In the genomic region with DNA sequence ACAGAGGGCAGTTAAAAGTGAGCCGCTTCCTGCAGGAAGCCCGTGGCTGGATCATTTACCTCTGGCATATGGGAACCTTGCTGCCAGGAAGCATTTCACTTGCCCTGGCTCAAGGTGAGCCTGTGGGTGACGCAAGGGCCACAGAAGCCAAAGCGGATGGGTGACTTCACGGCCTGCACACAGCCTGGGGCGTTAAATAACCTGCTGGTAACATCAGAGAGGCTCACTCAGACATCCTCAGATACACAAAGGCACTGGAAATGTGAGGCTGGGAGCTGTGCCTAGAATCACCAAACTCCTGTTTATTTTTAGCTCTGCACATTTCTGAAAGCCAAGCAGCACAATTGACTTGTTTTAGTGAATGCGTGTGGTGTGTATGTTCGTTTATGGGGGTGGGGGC, we compare ENCODE assay signal across 11 mouse cellular contexts. TPM values are rescaled to one million over a fixed set of nuclear protein-coding genes. Genes with fewer than 3 reads are reported as not detected.
DNase-seq lines count a peak whose midpoint lies in the region; ATAC-seq and TF ChIP-seq lines count a peak whose summit lies in the region.
"Had no signal": no experiment of that assay in that cellular context is flagged by ENCODE, and none has a peak within 500 bp of the region (broad histone marks: within the 10 kb centered on the region; RNA-seq: fewer than 3 reads in every experiment).

No protein-coding gene starts in this region.

- WGBS in forebrain, postnatal 0 days = 57% methylated on average over 8 of the region's 8 CpGs

- H3K27ac ChIP-seq in forebrain, postnatal 0 days (ENCODE audit: low read depth, low read length) = peak overlapping the region; percentile 42
- H3K27ac ChIP-seq: liver, embryonic 13.5 days; macrophage had no signal

- no peak overlapping the region for H3K9ac ChIP-seq in forebrain, postnatal 0 days
- H3K9ac ChIP-seq: liver, embryonic 13.5 days had no signal

- H3K27me3 ChIP-seq in forebrain, postnatal 0 days (ENCODE audit: insufficient read depth, low read length) = no peaks in the 10 kb centered on the region
- H3K27me3 ChIP-seq: liver, embryonic 13.5 days had no signal

- peaks cover 4% of the 10 kb centered on the region for H3K36me3 ChIP-seq in forebrain, postnatal 0 days (ENCODE audit: insufficient read depth)
- H3K36me3 ChIP-seq: liver, embryonic 13.5 days had no signal

- H3K4me2 ChIP-seq in forebrain, postnatal 0 days (ENCODE audit: low read depth) = no peak overlapping the region
- H3K4me2 ChIP-seq: liver, embryonic 13.5 days had no signal

- intact Hi-C loops in gastrocnemius, postnatal 14 days (cut with DNase I; ENCODE audit: low total_unique reads) = no loop called here

- peaks cover 23% of the 10 kb centered on the region for H3K4me1 ChIP-seq in forebrain, postnatal 0 days (ENCODE audit: insufficient read depth)
- H3K4me1 ChIP-seq: liver, embryonic 13.5 days had no signal

- TF ChIP-seq CTCF in forebrain, postnatal 0 days (IDR thresholded peaks at IDR 0.05; ENCODE audit: low read depth) = no peak

- peak; percentile 58 for ATAC-seq in frontal cortex, adult (ENCODE audit: low TSS enrichment)
- no peak for ATAC-seq in forebrain, postnatal 0 days
- ATAC-seq: intestine, postnatal 0 days had no signal

- H3K4me3 ChIP-seq in forebrain, postnatal 0 days (ENCODE audit: low read depth, low read length) = no peak overlapping the region
- H3K4me3 ChIP-seq: liver, embryonic 13.5 days had no signal

- DNase-seq in frontal cortex, postnatal 14 days (ENCODE audit: low spot score in 2 of 2) = no peak
- peak; percentile 66 for DNase-seq in right cerebral cortex, adult 18-20 months
- no peak for DNase-seq in right cerebral cortex, postnatal 10 days (ENCODE audit: low spot score in 2 of 2)
- DNase-seq in forebrain, postnatal 0 days = peak; percentile 64
- no peak for DNase-seq in c-Kit-positive CD71-positive TER-119-positive erythroid progenitor cells, embryonic 14.5 days (ENCODE audit: low spot score)
- no peak for DNase-seq in gastrocnemius, postnatal 14 days
- DNase-seq: adrenal gland, adult 2 months; liver, embryonic 13.5 days had no signal

- H3K9me3 ChIP-seq in forebrain, postnatal 0 days (ENCODE audit: low read length) = no peaks in the 10 kb centered on the region
- H3K9me3 ChIP-seq: liver, embryonic 13.5 days had no signal

RNA-seq across cellular contexts. Expression of a gene that starts 23.6 kb away (rescaled TPM):
- 25.9 and 28.7 TPM in 2 replicates for total RNA-seq in forebrain, postnatal 0 days (2014; rRNA removed)
- polyA plus RNA-seq in forebrain, postnatal 0 days (2015; fragmentation: Nextera tagmentation; extraction: Ambion mirVana) = 3.7 and 4.0 TPM in 2 replicates
- 10 to 100 TPM; 12.1 to 15.0 TPM for total RNA-seq in gastrocnemius, postnatal 14 days (2021)

Comparison
In these comparisons a context has a peak if more than half of its experiments do, and no peak if none do; other contexts are left out.
1. DNase-seq: peak in right cerebral cortex, adult 18-20 months (single experiment) and forebrain, postnatal 0 days (single experiment); none in frontal cortex, postnatal 14 days (0 of 2), right cerebral cortex, postnatal 10 days (0 of 2), c-Kit-positive CD71-positive TER-119-positive erythroid progenitor cells, embryonic 14.5 days (single experiment) and gastrocnemius, postnatal 14 days (single experiment).